Mouse (Mus musculus) megakaryocyte, adult 5-6 weeks (primary cell): ENCODE results near the gene Gm47289. TPM values are rescaled to one million over a fixed set of nuclear protein-coding genes. Genes with fewer than 3 reads are reported as not detected.

Experiments used
- ATAC-seq: 2 replicates; pipeline ENCODE4 v1.8.0; 2016; ENCODE audit warnings: mild to moderate bottlenecking, inconsistent platforms; ENCODE audit not compliant: poor library complexity, severe bottlenecking
- total RNA-seq, 2 experiments: library from RNA; stranded (forward) in 1 of 2; stranded (reverse) in 1 of 2; fragments of 153-499, 151-499 nt in 1 of 2; fragments of 221-1000, 200-1000 nt in 1 of 2; gene quantifications; 2 replicates each; pipeline versions ENCODE4 v1.2.3 to v1.2.4; 2015 to 2017

Gene Gm47289
- total RNA-seq, 2 experiments from 2014 or later: not detected

- ATAC-seq: peak; percentile 60; the same call in 1 of the 2 replicates
These were observed 2.4 kb upstream of the Gm47289 start, which contains the start of gene Acaa1b for GRCm38 (mm10) chr9:119156278-119157201. TSS of gene Acaa1b (minus strand) at chr9:119157093.

- ATAC-seq: no peak
These were observed 1.7 kb downstream of the Gm47289 start for GRCm38 (mm10) chr9:119160689-119161088.

DNA sequence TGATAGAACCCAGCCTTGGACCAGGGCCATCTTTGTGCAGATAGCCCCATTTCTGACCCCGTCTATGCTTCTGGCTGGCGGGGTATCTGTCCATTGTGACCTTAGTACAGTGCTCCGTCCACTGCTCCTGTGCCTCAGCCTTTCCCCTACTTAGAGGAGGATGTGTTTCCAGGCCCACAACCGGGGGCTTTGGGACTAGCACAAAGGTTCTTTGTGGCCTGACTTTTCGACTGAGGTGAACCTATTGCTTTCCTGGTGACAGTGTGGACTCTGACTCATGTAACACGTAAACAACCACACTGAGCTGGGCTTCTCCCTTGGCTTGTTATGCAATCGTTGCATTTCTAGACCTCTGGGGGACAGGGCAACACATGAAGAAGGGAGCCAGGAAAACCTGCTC, 5.8 kb downstream of the Gm47289 start:
- ATAC-seq: no peak

- ATAC-seq: no peak
These were observed 6.6 kb downstream of the Gm47289 start for GRCm38 (mm10) chr9:119165548-119165947.

GRCm38 (mm10) chr9:119167608-119168007, 8.6 kb downstream of the Gm47289 start:
- no peak for ATAC-seq

DNA sequence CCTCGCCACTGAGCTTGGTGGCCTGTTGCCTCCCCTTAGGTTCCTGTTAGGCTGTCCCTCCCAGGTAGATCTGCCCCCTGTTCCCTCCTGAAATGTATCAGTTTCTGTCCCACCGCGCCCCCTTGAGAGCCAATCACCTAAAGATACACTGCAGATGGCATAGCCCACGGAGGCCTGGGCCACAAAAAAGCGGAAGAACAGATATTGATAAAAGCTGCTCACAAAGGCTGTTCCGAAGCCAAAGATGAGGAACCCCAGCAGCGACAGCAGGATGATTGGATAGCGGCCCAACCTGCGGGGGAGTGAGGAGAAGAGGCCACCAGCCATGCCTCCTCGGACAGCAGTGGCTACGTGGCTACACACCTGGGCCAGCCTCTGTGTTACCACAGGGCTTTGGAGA, 20.3 kb downstream of the Gm47289 start:
- ATAC-seq: no peak

- ATAC-seq: no peak
These were observed 22.3 kb downstream of the Gm47289 start for GRCm38 (mm10) chr9:119181241-119181728.

DNA sequence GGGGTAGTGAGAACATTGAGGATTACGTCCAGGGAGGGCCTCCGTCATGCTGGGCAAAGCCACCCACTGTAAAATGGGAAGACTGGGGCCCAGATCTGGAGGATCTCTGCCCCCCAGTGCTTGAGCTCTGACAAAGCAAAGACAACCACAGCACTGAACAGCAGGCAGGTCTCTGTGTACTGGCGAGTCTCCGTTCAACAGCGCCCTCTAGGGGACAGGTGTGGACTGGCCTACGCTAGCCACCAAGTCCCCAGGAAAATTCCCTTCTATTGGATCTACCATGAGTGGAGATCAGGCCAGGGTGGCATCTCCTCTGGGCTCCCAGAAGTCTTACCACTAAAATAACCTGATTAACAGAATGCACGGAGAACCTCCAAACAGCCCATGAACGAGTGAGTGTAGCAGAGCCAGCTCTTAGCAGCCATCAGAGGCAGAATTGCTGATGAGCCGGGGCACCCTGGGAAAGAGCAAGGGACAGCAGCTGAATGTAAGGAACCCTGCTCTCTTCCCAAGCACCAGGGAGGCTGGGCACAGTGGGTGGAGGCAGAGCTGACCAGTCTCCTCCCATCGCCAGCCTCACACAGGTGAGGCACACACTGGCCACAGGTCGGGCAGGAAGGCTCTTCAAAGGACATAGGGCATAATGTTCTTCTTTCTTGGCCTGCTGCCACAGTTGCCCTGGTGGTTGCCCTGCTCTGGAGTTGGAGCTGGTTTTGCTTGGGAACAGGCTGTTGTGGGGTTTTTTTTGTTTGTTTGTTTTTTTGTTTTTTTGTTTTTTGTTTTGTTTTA, 33.4 kb downstream of the Gm47289 start:
- ATAC-seq: no peak; the same call in 1 of the 2 replicates

DNA sequence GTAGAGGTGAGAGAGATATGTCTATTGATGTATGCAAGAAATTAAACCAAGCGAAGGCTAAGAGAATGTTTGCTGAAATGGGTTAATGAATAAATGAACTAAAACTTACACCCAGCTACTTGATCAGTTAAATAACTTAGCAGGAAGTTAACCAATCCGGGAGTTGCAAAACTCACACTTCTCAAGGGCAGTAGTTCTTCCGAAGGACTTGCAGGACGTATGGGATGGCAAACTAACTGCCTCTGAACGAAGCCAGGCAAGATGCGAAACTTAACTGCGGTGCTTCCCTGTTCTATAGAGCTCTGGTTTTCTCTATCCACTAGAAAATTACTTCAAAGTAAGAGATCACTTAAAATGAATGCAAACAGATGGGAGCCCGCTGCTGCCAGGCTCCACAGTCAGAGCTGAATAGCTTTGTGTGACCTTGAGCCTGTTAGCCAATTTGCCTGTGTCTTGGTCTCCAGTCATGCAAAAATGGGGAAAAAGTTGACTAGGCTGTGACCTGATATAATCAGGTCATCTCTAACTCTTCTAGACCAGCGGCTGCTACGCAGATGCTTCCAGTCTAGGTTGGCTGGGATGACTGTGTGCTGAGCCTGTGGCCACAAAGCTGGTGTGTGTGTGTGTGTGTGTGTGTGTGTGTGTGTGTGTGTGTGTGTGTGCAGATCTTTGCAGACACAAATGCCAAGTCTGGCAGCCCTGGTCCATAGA, 40.3 kb downstream of the Gm47289 start:
- ATAC-seq: peak; percentile 33; the same call in 1 of the 2 replicates

- no peak for ATAC-seq
These were observed 42.7 kb downstream of the Gm47289 start for GRCm38 (mm10) chr9:119201653-119202052.

DNA sequence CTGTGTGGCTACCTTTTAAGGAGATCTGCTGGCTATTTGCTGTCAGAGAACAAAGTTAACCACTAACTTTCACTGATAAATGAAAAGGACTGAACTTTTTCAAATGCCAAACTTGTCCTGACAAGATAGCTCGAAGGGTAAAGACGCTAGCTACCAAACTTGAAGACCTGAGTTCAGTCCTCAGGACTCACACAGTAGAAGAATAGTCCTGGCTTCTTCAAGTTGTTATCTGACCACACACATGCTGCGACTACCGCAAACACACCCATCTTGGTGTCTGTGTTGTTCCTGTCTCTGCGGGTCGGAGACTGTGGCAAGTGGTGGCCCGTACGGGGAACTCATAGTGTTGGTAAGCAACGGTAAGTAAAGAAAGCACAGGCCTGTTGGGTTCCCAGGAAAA, 44.7 kb downstream of the Gm47289 start:
- ATAC-seq: no peak

DNA sequence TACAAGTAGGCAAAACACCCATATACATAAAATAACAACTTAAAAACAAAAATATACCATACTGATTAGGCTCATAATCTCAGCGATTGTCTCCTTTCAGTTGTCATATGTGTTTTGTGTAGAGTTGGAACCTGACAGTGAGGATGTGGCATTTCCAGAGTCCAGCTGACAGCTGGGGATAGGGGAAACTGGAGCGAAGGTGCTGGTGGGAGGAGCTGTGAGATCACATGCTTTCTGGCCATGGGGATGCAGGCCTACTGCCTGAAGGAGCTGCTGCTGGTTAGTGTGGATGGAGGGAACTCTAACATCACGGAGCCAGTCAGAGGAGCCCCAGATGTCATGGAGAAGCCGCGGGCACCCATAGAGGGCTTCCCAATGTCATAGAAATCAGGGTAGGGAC, 46.8 kb downstream of the Gm47289 start:
- no peak for ATAC-seq

DNA sequence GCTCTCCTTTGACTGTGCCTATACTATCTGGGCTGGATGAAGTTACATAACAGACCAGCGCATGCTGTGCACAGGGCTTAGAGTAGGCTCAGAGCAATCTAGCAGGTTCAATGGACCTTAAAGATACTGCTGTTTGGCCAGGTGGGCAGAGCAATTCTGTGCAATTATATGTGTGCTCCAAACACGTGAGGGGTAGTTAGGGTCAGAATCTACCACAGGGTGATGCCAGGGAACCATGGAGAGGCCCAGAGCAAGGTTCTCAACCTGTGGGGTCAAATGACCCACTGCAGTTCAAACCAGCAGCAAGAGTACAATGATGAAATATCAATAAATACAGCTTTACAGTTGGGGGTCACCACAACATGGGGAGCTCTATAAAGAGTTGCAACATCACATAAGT, 47.7 kb downstream of the Gm47289 start:
- no peak for ATAC-seq

DNA sequence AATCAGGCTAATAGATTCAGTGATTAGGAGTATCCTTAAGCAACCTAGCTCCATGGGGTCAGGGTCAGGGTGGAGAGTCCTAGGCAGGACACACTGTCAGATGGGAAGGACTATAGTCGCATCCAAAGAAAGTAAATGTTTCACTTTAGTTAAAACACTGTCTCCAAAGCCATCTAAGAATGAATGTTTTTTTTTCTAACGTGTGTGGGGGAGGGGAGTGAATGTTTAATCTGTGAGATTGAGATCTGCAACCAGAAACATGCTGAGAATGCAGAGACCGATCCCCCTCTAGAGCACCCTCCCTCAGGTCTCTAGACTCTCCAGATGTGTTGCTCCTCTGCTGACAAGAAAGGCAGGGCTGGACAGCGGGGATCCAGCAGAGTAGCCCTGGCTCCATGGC, 48.2 kb downstream of the Gm47289 start:
- ATAC-seq: no peak

DNA sequence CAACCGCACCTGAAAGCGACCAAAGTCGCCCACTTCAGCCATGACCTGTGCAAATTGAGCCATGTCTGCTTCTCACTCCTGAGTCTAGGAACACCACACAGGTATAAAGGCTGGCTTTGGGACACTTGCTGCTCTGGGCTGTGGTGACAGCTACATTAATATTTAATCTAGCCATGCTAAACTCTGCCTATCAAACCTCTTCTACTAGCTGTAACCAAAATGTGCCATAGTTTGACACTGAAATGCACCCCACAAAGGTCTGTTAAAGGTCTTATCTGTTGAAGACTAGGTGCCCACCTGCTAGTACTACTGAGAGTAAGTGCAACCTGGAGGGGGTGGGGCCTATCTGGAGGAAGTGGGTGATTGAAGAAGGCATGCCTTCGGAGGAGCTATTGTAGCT, 50.0 kb downstream of the Gm47289 start, which contains the start of gene Slc22a13:
Slc22a13 (minus strand) TSS at position 101 of the 400 bp plus-strand sequence.
- ATAC-seq: no peak

Other genes starting within 250 kb of the Gm47289 start
- 17.3 and 17.8 TPM in 2 replicates for gene Ctdspl, start 232.7 kb upstream of the Gm47289 start, total RNA-seq (2015)
- 8.5 and 9.8 TPM in 2 replicates for gene Ctdspl, start 232.7 kb upstream of the Gm47289 start, total RNA-seq (2017)
- gene Vill, start 106.4 kb upstream of the Gm47289 start, total RNA-seq (2015): 17.0 and 22.8 TPM in 2 replicates
- gene Vill, start 106.4 kb upstream of the Gm47289 start, total RNA-seq (2017): 69.9 and 92.7 TPM in 2 replicates
- gene Plcd1, start 65.7 kb upstream of the Gm47289 start, total RNA-seq (2015): 0.16 and 0.87 TPM in 2 replicates
- gene Plcd1, start 65.7 kb upstream of the Gm47289 start, total RNA-seq (2017): 0.26 and 0.53 TPM in 2 replicates
- gene Dlec1, start 56.7 kb upstream of the Gm47289 start, total RNA-seq (2015): not detected in 2 replicates
- gene Dlec1, start 56.7 kb upstream of the Gm47289 start, total RNA-seq (2017): not detected in 2 replicates
- gene Acaa1b, start 2.1 kb upstream of the Gm47289 start, total RNA-seq (2015): 0.34 and 0.78 TPM in 2 replicates
- gene Acaa1b, start 2.1 kb upstream of the Gm47289 start, total RNA-seq (2017): not detected in 2 replicates
- not detected in 2 replicates for gene Slc22a13, start 49.9 kb downstream of the Gm47289 start, total RNA-seq (2015)
- gene Slc22a13, start 49.9 kb downstream of the Gm47289 start, total RNA-seq (2017): not detected in 2 replicates
- 14.3 and 16.8 TPM in 2 replicates for gene Oxsr1, start 163.3 kb downstream of the Gm47289 start, total RNA-seq (2015)
- gene Oxsr1, start 163.3 kb downstream of the Gm47289 start, total RNA-seq (2017): 35.1 and 36.9 TPM in 2 replicates
- 31.9 and 37.2 TPM in 2 replicates for gene Acaa1a, start 180.5 kb downstream of the Gm47289 start, total RNA-seq (2015)
- 27.4 and 32.5 TPM in 2 replicates for gene Acaa1a, start 180.5 kb downstream of the Gm47289 start, total RNA-seq (2017)
- 91.9 and 92.2 TPM in 2 replicates for gene Myd88, start 182.2 kb downstream of the Gm47289 start, total RNA-seq (2015)
- gene Myd88, start 182.2 kb downstream of the Gm47289 start, total RNA-seq (2017): 61.1 and 62.7 TPM in 2 replicates
- gene Xylb, start 198.2 kb downstream of the Gm47289 start, total RNA-seq (2015): 0.60 and 1.7 TPM in 2 replicates
- gene Xylb, start 198.2 kb downstream of the Gm47289 start, total RNA-seq (2017): 0.89 and 1.9 TPM in 2 replicates
- gene Slc22a14, start 206.4 kb downstream of the Gm47289 start, total RNA-seq (2015): not detected in 2 replicates
- not detected in 2 replicates for gene Slc22a14, start 206.4 kb downstream of the Gm47289 start, total RNA-seq (2017)
- 1.1 and 1.7 TPM in 2 replicates for gene Acvr2b, start 243.0 kb downstream of the Gm47289 start, total RNA-seq (2015)
- gene Acvr2b, start 243.0 kb downstream of the Gm47289 start, total RNA-seq (2017): 0.37 and 0.57 TPM in 2 replicates